Mouse (Mus musculus) kidney, adult 10 weeks (tissue): Measurements from ENCODE around the gene Zfp597. TPM values are rescaled to one million over a fixed set of nuclear protein-coding genes. Genes with fewer than 3 reads are reported as not detected.

ENCODE experiments used
- polyA plus RNA-seq: library from polyadenylated mRNA; stranded (reverse); fragments of 350-450 nt; fragmentation: Illumina TruSeq; extraction: RNeasy Lipid Tissue Mini Kit (QIAGEN cat#74804); gene quantifications from one replicate; pipeline ENCODE4 v1.2.3, GENCODE M21; 2014; ENCODE audit warnings: low read depth, low replicate concordance

Gene Zfp597
- 11.5 TPM for polyA plus RNA-seq

DNA sequence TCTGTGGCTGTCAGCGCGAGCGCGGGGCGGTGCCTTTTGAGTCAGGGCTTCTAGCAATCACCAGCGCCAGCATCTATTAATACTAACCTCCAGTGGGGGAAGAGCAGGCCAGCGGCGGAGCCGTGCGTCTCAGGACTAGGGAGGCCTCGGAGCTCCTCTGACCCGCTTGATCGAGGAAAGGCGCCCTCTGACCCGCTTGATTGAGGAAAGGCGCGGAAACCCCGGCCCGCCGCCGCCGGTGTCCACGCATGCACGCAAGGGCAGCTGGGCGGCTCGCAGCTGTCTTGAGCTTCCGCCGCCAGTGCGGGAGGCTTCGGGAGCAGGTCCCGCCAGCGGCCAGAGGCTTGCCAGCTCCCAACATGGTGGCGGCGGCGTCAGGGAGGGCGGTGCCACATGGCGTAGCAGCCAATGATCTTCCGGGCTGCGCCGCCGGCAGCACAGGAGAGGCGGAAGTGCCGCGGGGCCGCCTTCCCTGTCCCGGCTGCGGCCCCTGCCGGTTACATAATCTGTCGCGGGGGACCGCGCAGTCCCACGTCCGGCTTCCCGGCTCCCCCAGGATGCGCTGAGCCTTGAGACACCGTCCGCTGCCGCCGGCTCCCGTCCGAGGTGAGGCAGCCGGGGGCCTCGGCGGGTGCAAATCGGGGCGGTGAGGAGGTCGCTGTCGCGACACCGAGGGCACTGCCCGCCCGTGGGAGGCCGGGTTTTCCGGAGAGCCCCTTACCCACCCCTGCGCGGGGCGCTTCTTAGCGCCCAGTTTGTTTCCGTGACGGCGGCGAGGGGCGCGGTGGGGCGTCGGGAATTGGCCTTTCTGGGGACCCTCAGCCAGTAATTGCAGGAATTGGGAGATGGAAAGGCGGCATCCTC, at the start of gene Zfp597, which contains the start of gene Gm20695:
TSS of gene Zfp597 (minus strand) at position 361 of the 864 bp plus-strand sequence.
TSS of gene Gm20695 (plus strand) at position 448 of the 864 bp plus-strand sequence.

DNA sequence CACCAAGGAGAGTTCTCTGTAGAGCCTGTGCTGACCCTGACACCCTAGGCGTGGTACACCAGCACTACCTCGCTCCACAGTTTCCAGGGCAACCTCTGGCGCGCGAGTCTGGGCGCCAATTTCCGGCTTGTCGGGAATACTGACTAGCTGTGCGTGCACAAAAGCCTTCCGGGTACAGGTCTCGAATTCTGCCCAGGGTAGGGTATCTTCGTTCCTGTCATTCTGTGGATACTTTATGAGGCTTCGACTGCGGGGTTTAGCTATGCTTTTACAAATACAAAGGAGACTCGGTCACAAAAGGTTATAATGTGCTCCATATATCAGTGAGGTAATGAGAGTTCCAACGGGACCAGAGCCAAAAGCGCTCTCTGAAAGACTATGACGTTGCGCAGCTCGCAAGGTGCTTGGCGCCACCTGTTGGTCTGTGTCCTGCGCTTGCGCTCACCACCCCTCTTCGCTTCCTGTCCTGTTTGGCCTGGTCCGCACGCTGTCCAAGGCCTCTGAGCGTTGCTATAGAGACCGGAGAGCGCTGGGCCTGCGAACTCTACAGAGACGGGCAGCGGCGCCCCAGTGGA, 24.3 kb upstream of the Zfp597 start, which contains the start of the genes 1700037C18Rik and Cluap1:
TSS of gene 1700037C18Rik (minus strand) at position 153 of the 575 bp plus-strand sequence.
TSS of gene Cluap1 (plus strand) at position 265 of the 575 bp plus-strand sequence.

DNA sequence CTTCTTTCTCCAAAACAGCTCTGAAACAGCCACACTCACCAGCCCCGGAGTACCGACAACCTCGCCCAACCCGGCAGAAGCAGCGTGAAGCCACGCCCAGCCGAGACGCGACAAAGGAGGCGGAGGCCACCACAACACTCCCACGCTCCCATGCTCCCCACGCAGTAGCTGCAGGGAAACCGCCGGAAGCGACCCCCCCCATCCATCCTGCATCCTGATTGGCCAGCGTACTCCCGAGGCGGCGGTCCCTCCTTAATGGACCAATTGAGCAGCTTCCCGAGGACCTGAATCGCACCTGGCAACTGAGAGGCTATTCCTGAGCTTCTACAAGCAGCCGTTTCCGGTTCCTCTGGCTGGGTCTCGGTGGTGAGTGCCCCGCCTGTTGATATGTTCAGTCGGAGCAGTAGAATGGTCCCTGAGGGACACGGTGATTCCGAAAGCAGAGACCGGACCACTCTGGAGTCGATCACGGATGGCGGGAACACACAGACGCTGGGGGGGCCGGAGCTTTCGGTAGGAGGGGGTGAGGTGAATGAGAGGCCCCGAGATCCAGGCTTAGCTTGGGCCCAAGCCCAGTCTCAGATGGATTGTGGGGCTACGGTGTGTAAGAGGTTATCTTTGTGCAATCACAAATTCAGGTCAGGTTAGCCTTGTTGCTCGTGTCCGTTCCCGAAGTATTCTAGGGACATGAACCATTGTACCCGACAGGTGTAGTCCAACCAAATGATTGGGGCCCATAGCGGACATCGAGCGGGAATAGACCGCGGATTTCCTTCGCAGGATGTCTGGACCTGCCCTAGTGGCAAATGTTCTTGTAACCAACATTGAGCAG, 11.9 kb downstream of the Zfp597 start, which contains the start of gene Naa60:
TSS of gene Naa60 (plus strand) at position 160 of the 832 bp plus-strand sequence.

DNA sequence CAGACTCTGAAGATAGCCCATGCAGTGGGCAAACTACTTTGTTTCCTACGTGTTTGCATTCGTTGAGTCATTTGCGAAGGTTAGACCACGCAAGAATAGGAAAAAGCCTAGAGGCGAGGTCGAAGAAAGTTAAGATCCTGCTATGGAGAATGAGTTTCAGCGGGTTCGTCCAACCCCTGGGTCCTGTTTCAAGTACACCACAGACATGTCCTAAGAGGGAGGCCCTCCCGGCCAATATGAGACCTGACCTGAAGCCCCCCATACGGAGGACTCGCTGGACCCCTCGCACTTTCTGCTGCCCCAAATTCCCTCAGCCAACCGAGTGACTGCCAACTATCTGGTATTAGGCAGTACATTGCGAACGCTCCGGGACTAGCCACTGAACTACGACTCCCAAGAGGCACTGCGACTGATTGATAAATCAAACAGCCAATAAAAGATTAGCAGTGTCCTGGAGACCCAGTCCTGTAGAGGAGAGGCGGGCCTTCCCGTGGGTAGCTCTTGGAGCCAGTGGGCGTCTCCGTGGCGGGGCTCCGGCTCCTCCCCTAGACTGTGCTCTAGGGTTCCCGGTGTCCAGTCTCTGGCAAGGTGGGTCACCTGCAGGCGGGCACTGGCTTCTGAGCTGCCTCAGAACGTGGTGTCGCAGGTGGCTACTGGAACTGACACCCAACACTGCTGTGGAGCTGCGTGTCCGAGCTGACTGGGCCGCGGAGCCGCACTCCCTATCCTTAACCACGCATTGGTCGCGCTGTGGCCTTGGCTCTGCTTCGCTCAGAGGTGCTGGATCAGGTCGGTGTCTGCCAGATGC, 37.4 kb downstream of the Zfp597 start, which contains the start of gene Zfp174:
TSS of gene Zfp174 (plus strand) at position 558 of the 808 bp plus-strand sequence.

DNA sequence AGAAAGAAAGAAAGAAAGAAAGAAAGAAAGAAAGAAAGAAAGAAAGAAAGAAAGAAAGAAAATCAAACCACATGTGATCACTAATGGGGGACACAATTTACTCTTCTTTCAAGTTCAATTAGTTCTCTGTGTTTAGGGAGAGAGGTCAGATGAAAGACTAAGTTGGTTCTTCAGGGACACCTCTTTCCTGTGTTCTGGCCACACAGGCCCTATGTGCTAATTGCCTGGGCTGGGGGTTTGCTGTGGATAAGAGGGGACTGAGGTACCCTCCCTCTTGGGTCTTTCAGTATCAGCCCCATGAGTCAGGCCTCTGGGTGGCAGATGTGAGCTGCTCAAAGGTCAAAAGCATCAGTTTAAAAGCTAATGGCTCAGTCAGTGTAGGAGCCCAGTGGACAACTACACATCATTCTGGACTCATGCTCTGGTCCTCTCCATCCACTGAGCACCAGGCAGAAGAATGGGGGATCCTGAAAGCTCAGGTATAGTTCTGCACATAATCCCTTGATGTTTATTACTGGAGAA, 53.7 kb downstream of the Zfp597 start, which contains the start of gene Olfr15:
TSS of gene Olfr15 (plus strand) at position 291 of the 522 bp plus-strand sequence.

Other genes with a start within 250 kb of the Zfp597 start
- gene Mefv, start 166.5 kb downstream of the Zfp597 start, polyA plus RNA-seq, result not detected
- gene Zfp263, start 140.5 kb downstream of the Zfp597 start, polyA plus RNA-seq, result 20.0 TPM
- gene Olfr15, start 53.7 kb downstream of the Zfp597 start, polyA plus RNA-seq, result not detected
- 2.7 TPM for gene Zfp174, start 37.3 kb downstream of the Zfp597 start, polyA plus RNA-seq
- gene Naa60, start 12.2 kb downstream of the Zfp597 start, polyA plus RNA-seq, result 96.9 TPM
- gene Gm20695, start 87 bp upstream of the Zfp597 start, polyA plus RNA-seq, result 2.8 TPM
- 2.0 TPM for gene 1700037C18Rik, start 24.1 kb upstream of the Zfp597 start, polyA plus RNA-seq
- gene Cluap1, start 24.2 kb upstream of the Zfp597 start, polyA plus RNA-seq, result 28.5 TPM
- gene Nlrc3, start 92.1 kb upstream of the Zfp597 start, polyA plus RNA-seq, result 0.57 TPM
- gene Slx4, start 119.2 kb upstream of the Zfp597 start, polyA plus RNA-seq, result 28.0 TPM
- gene Dnase1, start 152.4 kb upstream of the Zfp597 start, polyA plus RNA-seq, result 591 TPM
- gene Trap1, start 193.3 kb upstream of the Zfp597 start, polyA plus RNA-seq, result 103 TPM